Mouse (Mus musculus) monocyte, adult 2 months (primary cell): Measurements from ENCODE around the gene Sall1.

Experiments
- DNase-seq, 2 experiments: peaks; one replicate each; pipeline ENCODE4 v3.0.0; 2022; ENCODE audit warnings: low spot score in 2 of 2, low read depth in 1 of 2

The Sall1 gene

DNA sequence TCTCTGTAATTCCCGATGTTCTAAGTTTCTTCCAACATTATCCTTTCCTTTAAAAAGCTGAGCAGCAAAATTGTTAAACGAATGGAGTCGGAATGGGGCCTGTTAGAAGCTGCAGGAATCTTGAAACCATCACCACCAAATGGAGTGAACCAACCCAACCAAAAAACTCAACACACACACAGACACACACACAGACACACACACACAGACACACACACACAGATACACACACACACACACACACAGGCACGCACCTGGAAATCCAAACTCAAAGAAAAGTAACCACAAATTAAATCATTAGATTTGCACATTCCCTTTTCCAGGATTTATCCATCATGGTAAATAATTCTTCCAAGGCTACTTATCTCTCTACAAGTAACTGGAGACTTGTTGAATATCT lies 5.0 kb downstream of the Sall1 start:
- no peak for DNase-seq

DNA sequence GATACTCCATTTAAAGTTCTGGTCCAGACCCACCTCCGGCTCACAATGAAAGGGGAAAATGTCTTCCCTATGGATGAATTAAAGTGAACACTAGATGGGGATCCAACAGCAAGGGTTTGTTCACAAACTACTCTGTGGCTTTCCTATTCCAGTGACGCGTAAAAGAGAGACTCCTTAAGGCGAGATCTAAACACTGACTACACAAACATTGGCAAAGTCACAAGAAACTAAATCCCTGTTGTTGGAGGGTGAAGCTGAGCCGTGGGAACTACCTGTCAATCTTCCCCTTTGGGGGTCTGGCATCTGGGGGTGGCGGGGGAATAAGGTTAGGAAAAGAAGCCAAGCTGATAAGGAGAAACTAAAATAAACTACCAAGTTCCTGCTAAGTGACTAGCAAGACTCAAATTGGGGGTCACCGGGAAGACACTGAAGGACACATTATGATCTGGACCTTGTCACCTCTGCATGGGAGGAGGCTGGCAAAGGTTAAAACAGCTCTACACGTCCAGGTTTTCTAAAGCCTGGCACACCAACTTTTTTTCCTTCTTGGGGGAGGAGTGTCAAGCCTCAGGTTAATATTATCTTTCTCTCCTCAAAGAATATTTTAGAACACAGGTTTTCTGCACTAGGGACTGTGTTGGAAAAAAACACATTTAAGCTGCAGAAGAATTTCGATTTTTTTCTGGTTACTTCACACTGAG lies 6.3 kb downstream of the Sall1 start:
- DNase-seq = no peak

DNA sequence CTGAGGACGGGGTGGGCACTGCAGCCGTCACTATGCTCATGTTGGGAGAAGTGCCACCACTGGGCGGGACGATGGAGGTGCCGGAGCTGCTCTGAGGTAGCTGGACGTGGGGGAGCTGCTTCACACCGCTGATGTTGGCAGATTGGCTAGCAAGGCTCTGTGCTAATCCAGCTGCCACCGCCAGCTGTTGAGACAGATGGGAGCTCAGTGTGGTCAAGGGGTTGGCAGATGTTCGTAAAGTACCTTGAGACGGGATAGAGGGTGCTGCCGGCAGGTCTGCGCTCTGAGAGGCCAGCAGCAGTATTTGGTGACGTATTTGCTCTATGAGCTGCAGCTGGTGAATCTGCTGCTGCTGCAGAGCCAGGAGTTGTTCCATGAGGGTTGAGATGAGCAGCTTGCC lies 11.6 kb downstream of the Sall1 start:
- no peak for DNase-seq

DNA sequence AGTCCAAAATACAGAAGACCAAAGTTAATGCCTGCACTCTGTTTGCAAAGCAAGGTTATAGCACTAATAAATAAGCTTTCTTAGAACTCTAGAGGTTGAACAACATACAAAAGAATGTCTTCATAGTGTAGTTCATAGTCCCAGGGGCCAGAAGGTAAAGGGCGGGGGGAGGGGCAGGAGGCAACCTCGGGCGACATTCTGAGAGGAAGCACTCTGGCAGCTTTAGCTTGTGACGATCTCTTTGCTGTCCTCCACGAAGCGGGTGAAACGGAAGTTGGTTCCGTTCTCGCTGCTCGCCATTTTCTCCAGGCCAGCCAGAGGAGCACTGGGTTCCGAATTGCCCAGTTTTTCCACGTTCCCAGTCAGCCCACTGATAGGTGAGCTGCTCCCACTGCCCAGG lies 15.8 kb downstream of the Sall1 start:
- no peak for DNase-seq

DNA sequence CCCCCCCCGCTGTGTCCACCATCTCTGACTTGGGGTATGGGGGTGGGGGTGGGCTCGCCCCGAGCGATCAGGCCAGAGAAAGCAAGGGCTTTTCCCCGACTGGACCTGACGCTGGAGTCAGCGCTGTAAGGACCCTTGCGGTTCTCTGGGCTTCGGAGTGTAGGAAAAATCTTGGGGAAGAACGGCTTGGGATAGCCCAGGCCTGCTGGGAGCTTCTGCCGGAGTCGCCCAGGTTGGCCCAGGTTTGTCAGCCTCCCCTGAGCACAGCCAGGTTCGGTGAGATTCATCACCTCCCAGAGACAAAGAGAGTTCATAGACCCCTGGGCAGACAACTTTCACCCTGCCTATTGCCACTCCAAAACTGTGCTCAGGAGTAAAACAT lies 17.8 kb downstream of the Sall1 start:
- DNase-seq = no peak

DNA sequence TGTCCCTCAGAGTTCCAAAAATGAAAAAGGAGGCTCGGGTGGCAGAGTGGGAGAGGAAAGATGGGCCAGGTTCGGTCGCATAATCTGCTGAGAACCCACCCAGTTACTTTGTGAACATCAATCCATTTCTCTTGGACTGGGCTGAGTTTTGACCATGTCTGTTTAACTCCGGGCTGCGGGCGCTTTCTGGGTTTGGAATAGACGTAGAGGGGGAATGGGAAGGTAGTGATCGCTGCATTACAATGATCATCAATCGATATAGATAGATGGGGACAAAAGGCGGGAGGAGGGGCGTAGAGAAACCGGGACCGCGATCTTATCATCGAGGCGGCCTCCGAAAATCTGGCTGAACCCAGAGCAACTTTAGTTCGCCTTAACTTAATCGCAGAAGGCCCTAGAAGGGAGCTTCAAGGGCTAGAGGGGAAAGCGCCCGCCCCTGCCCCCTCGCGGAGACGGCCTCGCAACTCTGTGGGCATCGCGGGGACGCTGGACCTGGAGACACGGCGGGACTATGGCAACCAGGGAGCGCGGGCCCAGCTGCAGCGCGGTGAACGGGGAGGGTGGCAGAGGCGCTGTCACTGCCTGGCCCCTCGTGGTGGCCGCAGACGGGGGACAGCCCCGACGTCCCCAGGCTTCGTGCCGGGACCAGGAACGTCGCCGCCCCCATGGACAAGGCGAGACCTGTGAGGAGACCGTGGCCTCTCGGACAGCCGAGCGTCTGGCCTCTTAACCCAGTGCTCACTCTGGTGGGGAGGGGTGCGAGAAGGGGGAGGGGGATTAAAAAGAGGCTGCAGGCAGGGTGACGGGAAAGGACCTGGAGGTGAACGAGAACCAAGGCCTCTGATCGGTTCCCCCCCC lies 18.5 kb downstream of the Sall1 start:
- no peak for DNase-seq

DNA sequence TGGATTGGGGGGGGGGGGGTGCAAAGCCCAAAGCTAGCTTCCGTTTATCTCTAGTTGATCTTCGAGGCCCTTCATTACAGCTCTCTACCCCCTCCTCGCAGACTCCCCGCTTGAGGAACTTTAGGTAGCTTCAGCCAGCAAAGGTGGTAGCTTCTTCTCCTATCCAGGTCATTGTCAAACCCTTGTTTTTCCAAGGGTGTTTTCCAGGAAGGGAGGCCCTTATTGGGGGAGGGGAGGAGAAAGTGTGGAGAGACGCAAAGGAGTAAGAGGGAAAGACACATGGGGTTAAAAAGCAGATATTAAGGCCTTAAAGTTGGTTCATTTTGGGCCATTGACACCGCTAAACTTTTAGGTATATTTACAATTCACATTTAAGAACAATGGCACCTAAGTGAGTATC lies 19.2 kb downstream of the Sall1 start:
- DNase-seq = no peak

DNA sequence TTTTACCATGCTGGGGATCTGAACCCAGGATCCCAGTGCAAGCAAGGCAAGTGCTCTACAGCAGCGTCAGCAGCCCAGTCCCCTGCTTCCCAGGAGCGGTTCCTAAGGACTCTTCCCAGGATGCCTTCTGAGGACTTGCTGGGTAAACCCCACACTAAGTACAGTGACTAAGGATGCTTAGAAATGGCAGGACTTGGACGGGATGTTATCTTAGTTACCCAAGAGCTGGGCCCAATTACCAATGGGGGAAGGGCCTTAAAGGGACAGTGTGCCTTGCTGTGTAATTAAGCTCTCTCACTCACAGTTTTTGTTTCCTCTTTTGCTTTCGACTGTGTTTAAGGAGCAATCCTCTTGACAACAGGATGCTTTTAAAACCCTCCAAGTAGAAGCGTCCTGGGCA lies 22.8 kb downstream of the Sall1 start:
- DNase-seq = no peak

GRCm38 (mm10) chr8:89017891-89018290 lies 26.1 kb downstream of the Sall1 start:
- DNase-seq = no peak

DNA sequence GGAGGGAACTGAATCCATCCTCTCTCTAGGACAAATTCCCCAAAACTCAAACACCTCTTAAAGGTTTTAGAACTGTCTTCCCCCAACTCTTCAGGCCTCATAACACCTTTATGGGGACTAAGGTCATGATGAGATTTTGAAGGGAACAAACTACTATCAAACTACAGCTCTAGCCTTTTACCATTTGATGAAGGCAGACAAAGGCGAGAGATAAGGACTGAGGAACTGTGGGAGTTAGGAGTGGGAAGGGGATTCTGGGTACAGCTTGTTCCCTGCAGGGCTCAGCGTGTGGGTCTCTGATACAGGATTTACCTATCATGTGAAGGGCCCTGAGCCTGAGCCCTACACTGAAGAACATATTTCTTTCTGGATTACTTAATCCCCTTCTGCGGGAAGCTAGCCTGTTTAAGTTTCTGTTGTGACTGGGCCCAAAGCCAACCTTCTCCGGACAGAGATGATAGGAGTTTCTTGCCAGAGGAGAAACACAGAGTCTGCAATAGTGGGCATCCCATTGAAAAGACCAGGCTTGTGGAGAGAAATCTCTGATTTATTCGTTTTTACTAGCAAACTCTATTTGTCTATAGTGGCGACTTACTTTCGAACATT lies 27.4 kb downstream of the Sall1 start:
- no peak for DNase-seq

DNA sequence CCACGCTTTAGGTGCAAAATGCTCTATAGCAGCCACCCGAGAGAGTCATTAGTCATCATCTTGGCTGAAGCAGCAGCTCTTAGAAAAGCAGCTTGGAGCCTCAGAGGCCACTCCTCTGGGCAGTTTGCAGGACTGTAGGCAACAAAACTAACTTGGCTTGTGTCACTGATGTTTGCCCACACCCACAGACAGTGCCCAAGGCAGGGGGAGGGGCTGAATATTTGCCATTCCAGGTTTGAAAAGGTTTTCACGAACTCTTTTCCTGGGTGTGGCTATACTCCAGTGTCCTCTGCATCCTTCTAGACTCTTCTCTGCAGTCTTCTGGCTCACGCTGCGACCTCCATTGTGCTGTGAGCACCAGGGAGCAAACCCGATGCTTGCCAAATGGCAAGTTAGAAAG lies 28.4 kb downstream of the Sall1 start:
- no peak for DNase-seq

- DNase-seq = no peak
These were observed 31.0 kb downstream of the Sall1 start for GRCm38 (mm10) chr8:89012853-89013534.

GRCm38 (mm10) chr8:89012024-89012712 lies 31.8 kb downstream of the Sall1 start:
- no peak for DNase-seq

GRCm38 (mm10) chr8:89008784-89009183 lies 35.2 kb downstream of the Sall1 start:
- no peak for DNase-seq

- DNase-seq = no peak
These were observed 36.8 kb downstream of the Sall1 start for GRCm38 (mm10) chr8:89007114-89007513.

DNA sequence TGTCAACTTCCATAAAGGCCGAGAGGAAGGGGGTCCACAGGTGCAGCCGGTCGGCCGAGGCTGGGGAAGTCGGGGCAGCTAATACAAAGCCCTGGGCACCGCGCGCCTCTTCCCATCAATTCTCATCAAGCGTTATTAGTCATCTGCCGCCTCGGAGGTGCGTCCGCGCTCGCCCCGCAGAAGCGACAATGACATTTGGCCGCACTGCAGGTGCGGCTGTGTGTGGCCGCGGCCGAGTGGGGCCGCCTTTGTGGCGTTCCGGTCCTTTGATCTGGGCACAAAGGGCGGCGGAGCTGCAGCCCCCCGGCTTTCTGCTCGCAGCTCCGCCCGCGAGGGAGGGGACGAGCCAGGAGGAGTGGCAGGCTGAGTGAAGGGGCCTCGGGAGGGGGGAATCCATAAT lies 37.5 kb downstream of the Sall1 start:
- no peak for DNase-seq

- DNase-seq = no peak
These were observed 38.2 kb downstream of the Sall1 start for GRCm38 (mm10) chr8:89005797-89006196.

DNA sequence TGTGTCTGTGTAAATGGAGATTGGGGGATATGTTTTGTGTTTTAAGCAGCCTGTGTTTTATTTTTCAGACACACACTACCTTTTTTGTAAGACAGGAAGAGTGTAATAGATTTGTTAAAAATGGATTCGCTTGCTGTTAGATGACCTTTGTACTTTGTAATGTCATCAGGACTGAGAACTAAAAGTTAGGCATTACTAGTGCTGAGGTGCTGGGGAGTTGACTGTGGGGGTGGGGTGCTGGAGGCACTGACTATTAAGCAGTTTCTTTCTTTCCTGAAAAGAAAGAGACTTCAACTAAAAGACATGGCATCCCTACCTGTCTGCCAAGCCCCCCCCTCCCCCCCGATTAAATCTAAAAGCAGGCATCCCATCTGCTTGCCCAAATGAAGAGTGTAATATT lies 39.9 kb downstream of the Sall1 start:
- DNase-seq = no peak

- no peak for DNase-seq
These were observed 40.5 kb downstream of the Sall1 start for GRCm38 (mm10) chr8:89003336-89003896.

DNA sequence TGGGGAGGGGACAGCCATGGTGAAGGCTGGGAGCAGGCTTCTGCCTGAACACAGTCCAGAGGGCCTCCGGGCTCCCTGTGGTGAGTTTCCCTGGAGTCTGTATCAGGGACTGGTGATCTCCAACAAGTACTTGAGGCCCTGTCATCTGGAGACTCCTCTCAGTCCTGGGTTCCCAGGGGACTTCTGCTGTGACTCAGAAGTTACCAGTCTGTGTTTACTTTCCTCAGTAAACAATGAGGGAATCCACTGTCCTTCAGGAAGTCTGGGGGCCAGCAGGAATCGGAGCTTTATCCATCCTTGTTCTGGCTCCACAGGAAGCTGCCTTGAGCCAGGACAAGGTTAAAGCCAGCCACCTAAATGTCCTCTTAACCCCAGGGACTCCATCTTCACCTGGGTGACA lies 41.8 kb downstream of the Sall1 start:
- no peak for DNase-seq

DNA sequence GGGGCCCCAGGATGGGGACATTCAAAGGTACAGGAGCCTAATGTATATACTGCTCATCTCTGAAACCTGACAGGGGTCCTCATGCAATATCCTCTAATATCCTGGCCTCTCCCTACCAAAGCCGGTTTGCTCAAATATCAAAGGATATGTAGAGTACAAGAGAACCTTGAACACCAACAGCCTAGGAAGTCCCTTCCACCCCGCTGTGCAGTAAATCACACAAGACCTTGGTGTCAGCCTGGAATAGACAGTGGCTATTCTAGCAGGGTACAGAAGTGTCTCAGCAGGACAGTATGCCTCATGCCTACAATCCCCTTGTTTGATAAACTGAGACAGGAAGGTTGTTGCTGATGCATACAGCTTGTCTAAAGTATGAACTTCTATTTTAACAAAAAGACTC lies 46.7 kb downstream of the Sall1 start:
- no peak for DNase-seq
